In the genomic region with DNA sequence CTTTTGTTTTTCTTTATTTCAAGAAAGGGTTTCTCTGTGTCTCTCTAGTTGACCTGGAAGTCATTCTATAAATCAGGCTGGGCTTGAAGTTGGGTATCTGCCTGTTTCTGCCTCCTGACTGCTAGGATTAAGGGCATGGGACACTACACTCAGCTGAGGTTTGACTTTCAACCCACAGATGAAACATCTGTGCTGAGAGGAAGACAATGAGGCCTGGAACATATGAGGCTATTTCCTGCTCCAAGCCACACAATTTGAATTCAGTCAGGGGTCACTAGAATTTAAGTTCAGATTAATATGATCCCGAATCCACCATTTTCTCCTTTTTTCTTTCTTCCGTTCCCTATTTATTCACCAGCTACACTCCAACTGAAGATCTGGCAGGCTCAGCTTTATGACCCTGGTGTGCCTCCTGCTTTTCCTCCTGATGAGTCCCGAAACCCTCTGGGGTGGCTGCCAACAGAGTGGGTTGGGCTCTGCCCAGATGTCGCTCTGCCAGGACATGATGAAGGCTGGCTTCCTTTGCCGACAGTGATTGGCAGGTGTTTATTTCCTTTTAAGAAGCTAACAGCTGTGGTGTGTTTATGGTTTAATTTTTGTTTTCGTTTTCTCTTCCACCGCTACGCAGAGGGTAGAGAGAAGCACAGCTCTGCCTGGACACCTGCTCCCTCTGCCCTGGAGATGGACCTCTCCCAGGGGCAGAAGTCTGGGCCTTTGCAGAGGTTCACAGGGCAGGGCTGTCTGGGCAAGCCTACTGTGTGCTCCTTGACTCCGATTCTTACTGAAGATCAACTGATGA, we compare ENCODE assay signal across 9 mouse cellular contexts. TPM values are rescaled to one million over a fixed set of nuclear protein-coding genes. Genes with fewer than 3 reads are reported as not detected.
A peak's percentile ranks its signal among the peaks of the same experiment; 100 is the strongest.
DNase-seq lines count a peak whose midpoint lies in the region; ATAC-seq and TF ChIP-seq lines count a peak whose summit lies in the region.
"Had no signal": no experiment of that assay in that cellular context is flagged by ENCODE, and none has a peak within 500 bp of the region (broad histone marks: within the 10 kb centered on the region; RNA-seq: fewer than 3 reads in every experiment).

No protein-coding gene starts in this region.

- H3K4me3 ChIP-seq in liver, embryonic 16.5 days (ENCODE audit: low read depth, low read length): no peak overlapping the region
- H3K4me3 ChIP-seq in liver, embryonic 11.5 days (ENCODE audit: low read depth, low read length): no peak overlapping the region
- H3K4me3 ChIP-seq in kidney, adult 2 months (ENCODE audit: insufficient read depth, low read depth, low read length): no peak overlapping the region
- no peak overlapping the region for H3K4me3 ChIP-seq in midbrain, embryonic 15.5 days

- H3K27me3 ChIP-seq in liver, embryonic 16.5 days (ENCODE audit: control insufficient read depth, insufficient read depth, low read depth, low read length): no peaks in the 10 kb centered on the region
- H3K27me3 ChIP-seq in liver, embryonic 11.5 days (replicated peaks; ENCODE audit: control insufficient read depth, insufficient read depth, low read length): no peaks in the 10 kb centered on the region
- H3K27me3 ChIP-seq in kidney, adult 2 months (replicated peaks; ENCODE audit: control insufficient read depth, insufficient read depth, low read length): no peaks in the 10 kb centered on the region
- no peaks in the 10 kb centered on the region for H3K27me3 ChIP-seq in midbrain, embryonic 15.5 days (replicated peaks)

- TF ChIP-seq POLR2A in kidney, adult 2 months (IDR thresholded peaks at IDR 0.05; ENCODE audit: low read depth, low read length): no peak

- H3K36me3 ChIP-seq in liver, embryonic 16.5 days (ENCODE audit: control insufficient read depth, insufficient read depth): no peaks in the 10 kb centered on the region
- H3K36me3 ChIP-seq in liver, embryonic 11.5 days (ENCODE audit: control insufficient read depth, insufficient read depth, low read length): no peaks in the 10 kb centered on the region
- no peaks in the 10 kb centered on the region for H3K36me3 ChIP-seq in kidney, adult 2 months (ENCODE audit: control insufficient read depth, insufficient read depth, low read length)
- H3K36me3 ChIP-seq in midbrain, embryonic 15.5 days (replicated peaks): no peaks in the 10 kb centered on the region

- ATAC-seq in liver, embryonic 16.5 days (ENCODE audit: low read depth): 0 out of 2 replicates have a peak, but pooled peaks have one; percentile 27
- ATAC-seq in liver, embryonic 11.5 days (replicated peaks; ENCODE audit: low FRiP score): no peak
- 0 out of 2 replicates have a peak, but pooled peaks have one; percentile 37 for ATAC-seq in midbrain, embryonic 15.5 days (replicated peaks)

- H3K4me2 ChIP-seq in liver, embryonic 16.5 days (ENCODE audit: low read depth, low read length): no peak overlapping the region
- H3K4me2 ChIP-seq in liver, embryonic 11.5 days: no peak overlapping the region
- no peak overlapping the region for H3K4me2 ChIP-seq in midbrain, embryonic 15.5 days

- H3K4me1 ChIP-seq in liver, embryonic 16.5 days (ENCODE audit: control insufficient read depth, low read depth, low read length): no peaks in the 10 kb centered on the region
- H3K4me1 ChIP-seq in liver, embryonic 11.5 days (replicated peaks; ENCODE audit: control insufficient read depth, insufficient read depth, low read length): no peaks in the 10 kb centered on the region
- no peaks in the 10 kb centered on the region for H3K4me1 ChIP-seq in kidney, adult 2 months (ENCODE audit: control insufficient read depth, insufficient read depth, low read length)
- no peaks in the 10 kb centered on the region for H3K4me1 ChIP-seq in midbrain, embryonic 15.5 days

- TF ChIP-seq CTCF in kidney, adult 2 months (conservative IDR thresholded peaks at IDR 0.05; ENCODE audit: insufficient read depth, insufficient read length, low read depth, low read length): no peak

- H3K27ac ChIP-seq in liver, embryonic 16.5 days (ENCODE audit: low read length): no peak overlapping the region
- H3K27ac ChIP-seq in liver, embryonic 11.5 days (ENCODE audit: low read depth, low read length): no peak overlapping the region
- H3K27ac ChIP-seq in kidney, adult 2 months (ENCODE audit: insufficient read depth, low read depth, low read length): no peak overlapping the region; the same call in 1 of the 2 replicates
- H3K27ac ChIP-seq in midbrain, embryonic 15.5 days: no peak overlapping the region
- H3K27ac ChIP-seq: liver, embryonic 14.5 days had no signal

- H3K9me3 ChIP-seq in liver, embryonic 16.5 days (replicated peaks; ENCODE audit: control insufficient read depth, low read length): no peaks in the 10 kb centered on the region
- no peaks in the 10 kb centered on the region for H3K9me3 ChIP-seq in liver, embryonic 11.5 days (ENCODE audit: control insufficient read depth, low read length)
- H3K9me3 ChIP-seq in midbrain, embryonic 15.5 days: no peaks in the 10 kb centered on the region

- no peak for DNase-seq in liver, embryonic 11.5 days (ENCODE audit: low spot score)
- peak; percentile 81 to 92 for DNase-seq in adrenal gland, adult (ENCODE audit: inconsistent age in 2 of 2, low spot score in 1 of 2)
- DNase-seq in gastrocnemius, postnatal 14 days: peak; percentile 75
- peak; percentile 83 for DNase-seq in kidney, adult 2 months
- no peak for DNase-seq in embryo, embryonic 10 days (ENCODE audit: low spot score)
- no peak for DNase-seq in left cerebral cortex, adult 9 months (ENCODE audit: low spot score in 2 of 2)

- H3K9ac ChIP-seq in liver, embryonic 16.5 days (ENCODE audit: low read depth, low read length): no peak overlapping the region
- no peak overlapping the region for H3K9ac ChIP-seq in liver, embryonic 11.5 days (ENCODE audit: low read depth, low read length)
- no peak overlapping the region for H3K9ac ChIP-seq in midbrain, embryonic 15.5 days
- H3K9ac ChIP-seq: liver, embryonic 14.5 days had no signal

- intact Hi-C loops in gastrocnemius, postnatal 14 days (cut with DNase I; ENCODE audit: low total_unique reads): no loop called here

- 40% methylated on average over 9 of the region's 9 CpGs for WGBS in liver, embryonic 16.5 days (ENCODE audit: insufficient replicate concordance)
- 63% methylated on average over 9 of the region's 9 CpGs for WGBS in liver, embryonic 11.5 days
- 43% methylated on average over 9 of the region's 9 CpGs for WGBS in kidney, adult 2 months
- 59% methylated on average over 9 of the region's 9 CpGs for WGBS in midbrain, embryonic 15.5 days

RNA-seq across cellular contexts. Expression of a gene that starts 55.3 kb away (rescaled TPM):
- polyA plus RNA-seq in liver, embryonic 16.5 days (2015; fragmentation: Nextera tagmentation; extraction: Ambion mirVana): 3.2 and 5.8 TPM in 2 replicates
- 10.5 and 14.0 TPM in 2 replicates for polyA plus RNA-seq in liver, embryonic 11.5 days (2014; fragmentation: Nextera tagmentation; extraction: Ambion mirVana)
- total RNA-seq in gastrocnemius, postnatal 14 days (2021): 10 to 100 TPM; 26.9 to 29.6 TPM
- 18.1 and 18.3 TPM in 2 replicates for polyA plus RNA-seq in kidney, adult 2 months (2012; rRNA removed)
- 128 and 138 TPM in 2 replicates for polyA plus RNA-seq in midbrain, embryonic 15.5 days (2015; fragmentation: Nextera tagmentation; extraction: Ambion mirVana)

Comparison
In these comparisons a context has a peak if more than half of its experiments do, and no peak if none do; other contexts are left out.
1. DNase-seq: peak in adrenal gland, adult (2 of 2), gastrocnemius, postnatal 14 days (single experiment) and kidney, adult 2 months (single experiment); none in liver, embryonic 11.5 days (single experiment), embryo, embryonic 10 days (single experiment) and left cerebral cortex, adult 9 months (0 of 2).